Mouse (Mus musculus) stomach, postnatal 0 days (tissue): ENCODE data around the gene Fgfr2.

ENCODE experiments used
- CTCF ChIP-seq: IDR thresholded peaks from 2 replicates; pipeline ENCODE4 v1.5.1; 2016; ENCODE audit warnings: antibody characterized with exemption, low read depth, mild to moderate bottlenecking, moderate library complexity
- EP300 ChIP-seq: optimal IDR thresholded peaks from 2 replicates; pipeline ENCODE3; 2016; ENCODE audit warnings: antibody characterized with exemption

DNA sequence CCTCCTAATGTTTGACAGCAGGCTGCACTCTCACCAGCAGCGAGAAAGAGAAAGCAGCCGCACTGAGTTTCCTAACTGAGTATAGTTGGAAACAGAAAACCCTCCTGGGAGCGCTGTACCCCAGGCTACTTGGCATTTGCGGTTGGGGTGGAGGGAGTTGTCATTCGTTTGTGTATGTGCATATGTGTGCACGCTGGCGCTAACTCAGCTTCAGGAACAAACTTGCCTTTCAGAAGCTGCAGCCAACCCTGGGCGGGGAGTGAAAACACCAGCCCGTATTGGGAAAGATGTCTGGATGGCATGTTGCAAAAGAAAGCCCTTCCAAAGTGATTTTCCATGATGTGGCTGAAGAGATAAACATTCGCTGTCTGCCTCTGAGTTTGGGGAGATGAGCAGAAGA lies 2546.2 kb downstream of the Fgfr2 start:
- TF ChIP-seq CTCF (peak; percentile 40), EP300 (no peak)
